Comparison of ENCODE assay signal across 22 mouse cellular contexts in the genomic region with DNA sequence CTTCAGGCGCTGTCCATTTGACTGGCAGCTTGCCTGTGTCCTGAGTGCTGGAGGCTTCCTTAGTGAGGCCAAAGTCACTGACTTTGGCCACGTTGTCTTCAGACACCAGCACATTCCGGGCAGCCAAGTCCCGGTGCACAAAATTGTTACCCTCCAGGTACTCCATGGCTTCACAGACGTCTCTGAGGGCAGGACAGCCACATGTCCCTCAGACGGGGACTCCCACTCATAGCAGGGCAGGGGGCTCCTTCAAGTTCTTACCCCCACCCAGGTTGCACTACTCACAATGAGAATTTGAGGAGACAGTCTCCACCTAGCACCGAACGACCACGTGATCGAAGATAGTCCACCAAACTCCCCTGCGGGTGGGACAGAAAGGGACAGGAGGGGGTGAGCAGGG. TPM values are rescaled to one million over a fixed set of nuclear protein-coding genes. Genes with fewer than 3 reads are reported as not detected.
"Had no signal": no experiment of that assay in that cellular context is flagged by ENCODE, and none has a peak within 500 bp of the region (broad histone marks: within the 10 kb centered on the region; RNA-seq: fewer than 3 reads in every experiment).

No protein-coding gene starts in this region.

- H3K27ac ChIP-seq: neural tube, embryonic 12.5 days; neural tube, embryonic 13.5 days; neural tube, embryonic 15.5 days; stomach, embryonic 15.5 days; stomach, postnatal 0 days had no signal

- H3K4me1 ChIP-seq: neural tube, embryonic 12.5 days; neural tube, embryonic 13.5 days had no signal

- H3K9ac ChIP-seq: neural tube, embryonic 12.5 days; neural tube, embryonic 13.5 days; neural tube, embryonic 15.5 days; stomach, embryonic 15.5 days had no signal

- DNase-seq: retina, postnatal 1 day; right cerebral cortex, adult 18-20 months; right cerebral cortex, postnatal 14 days; right cerebral cortex, postnatal 25 days; right cerebral cortex, postnatal 4 days; thymus, adult 18-20 months; thymus, adult 2 months; thymus, postnatal 14 days; thymus, postnatal 25 days had no signal

- H3K9me3 ChIP-seq: neural tube, embryonic 12.5 days; neural tube, embryonic 13.5 days; neural tube, embryonic 15.5 days; stomach, embryonic 15.5 days had no signal

- H3K4me3 ChIP-seq: neural tube, embryonic 12.5 days; neural tube, embryonic 13.5 days; neural tube, embryonic 15.5 days; stomach, embryonic 15.5 days had no signal

- H3K4me2 ChIP-seq: neural tube, embryonic 12.5 days; neural tube, embryonic 13.5 days; neural tube, embryonic 15.5 days; stomach, embryonic 15.5 days had no signal

- H3K27me3 ChIP-seq: neural tube, embryonic 12.5 days; neural tube, embryonic 13.5 days; neural tube, embryonic 15.5 days; stomach, embryonic 15.5 days had no signal

RNA-seq across cellular contexts. Expression of a gene that starts 7.3 kb away (rescaled TPM):
- polyA plus RNA-seq: neural tube, embryonic 11.5 days; neural tube, embryonic 12.5 days; neural tube, embryonic 13.5 days; neural tube, embryonic 14.5 days; neural tube, embryonic 15.5 days; small intestine, adult 2 months; stomach, embryonic 14.5 days; stomach, embryonic 15.5 days; stomach, embryonic 16.5 days; stomach, postnatal 0 days had no signal

RNA-seq across cellular contexts. Expression of a gene that starts 21.8 kb away (rescaled TPM):
- total RNA-seq: neutrophil, adult 5-6 weeks had no signal
- polyA plus RNA-seq: neural tube, embryonic 12.5 days; neural tube, embryonic 13.5 days; small intestine, adult 2 months; spleen, adult 2 months; stomach, embryonic 14.5 days; stomach, embryonic 15.5 days; stomach, embryonic 16.5 days; stomach, postnatal 0 days; urinary bladder, adult 2 months had no signal

RNA-seq across cellular contexts. Expression of a gene that starts 55.6 kb away (rescaled TPM):
- total RNA-seq: neutrophil, adult 5-6 weeks had no signal
- polyA plus RNA-seq: neural tube, embryonic 11.5 days; neural tube, embryonic 12.5 days; neural tube, embryonic 13.5 days; neural tube, embryonic 14.5 days; neural tube, embryonic 15.5 days; small intestine, adult 2 months; spleen, adult 2 months; stomach, embryonic 14.5 days; stomach, embryonic 15.5 days; stomach, embryonic 16.5 days; stomach, postnatal 0 days; urinary bladder, adult 2 months had no signal
